Mouse (Mus musculus) CH12.LX (cell line): ENCODE measurements at regions not wholly inside any gene's neighbourhood (a gene's known extent, or its start where the extent isn't known, plus 50 kb on each side); places are given as distances from the start of the nearest gene placed in this dataset.

Experiments used
- DNase-seq: peaks from one replicate; pipeline ENCODE4 v3.0.0-alpha.2; 2013; ENCODE audit errors: extremely low read depth
- H3K27ac ChIP-seq: 2 replicates; pipeline ENCODE4 v1.5.1; 2012; ENCODE audit warnings: low read depth, mild to moderate bottlenecking, control low read depth, moderate library complexity; ENCODE audit not compliant: insufficient read depth
- H3K27me3 ChIP-seq: replicated peaks from 2 replicates; pipeline ENCODE3; 2012; ENCODE audit warnings: inconsistent platforms
- H3K36me3 ChIP-seq, 2 experiments: replicated peaks in 1 of 2; 2 replicates each; pipeline versions ENCODE3 to v1.6.1; 2012; ENCODE audit warnings: inconsistent platforms in 1 of 2, low read length in 1 of 2, mild to moderate bottlenecking in 1 of 2, mixed read lengths in 1 of 2, moderate library complexity in 1 of 2; ENCODE audit not compliant: control insufficient read depth in 1 of 2, insufficient read depth in 1 of 2
- H3K4me1 ChIP-seq, 2 experiments: 2 replicates each; pipeline ENCODE4 v1.6.1; 2012; ENCODE audit warnings: inconsistent platforms in 1 of 2, moderate library complexity in 1 of 2; ENCODE audit not compliant: insufficient read depth in 2 of 2, control insufficient read depth in 1 of 2
- H3K4me2 ChIP-seq: 2 replicates; pipeline ENCODE4 v1.6.1; 2012; ENCODE audit warnings: low read depth, mild to moderate bottlenecking, control low read depth; ENCODE audit not compliant: poor library complexity, insufficient read depth, severe bottlenecking
- H3K4me3 ChIP-seq, 3 experiments: fragments of 150-350 bp in 1 of 3; sonication (generic) in 1 of 3; replicated peaks in 1 of 3; 2 replicates each; pipeline versions ENCODE3 to v1.5.1; 2011 to 2012; ENCODE audit warnings: low read depth in 2 of 3, low read length in 2 of 3, mild to moderate bottlenecking in 2 of 3, moderate library complexity in 2 of 3, control low read depth in 1 of 3, improper control_type of control experiment in 1 of 3, inconsistent platforms in 1 of 3, mixed read lengths in 1 of 3; ENCODE audit not compliant: poor library complexity in 1 of 3
- H3K79me2 ChIP-seq: replicated peaks from 2 replicates; pipeline ENCODE4 v1.6.1; 2012; ENCODE audit warnings: mild to moderate bottlenecking, moderate library complexity; ENCODE audit not compliant: control insufficient read depth, poor library complexity, insufficient read depth, severe bottlenecking; ENCODE audit errors: extremely low read depth
- H3K9ac ChIP-seq: 2 replicates; pipeline ENCODE4 v1.6.1; 2012; ENCODE audit warnings: low read depth, mild to moderate bottlenecking, control low read depth, moderate library complexity; ENCODE audit not compliant: insufficient read depth
- H3K9me3 ChIP-seq: replicated peaks from 2 replicates; pipeline ENCODE3; 2012; ENCODE audit warnings: low read length, inconsistent platforms, mixed read lengths
- CHD1 ChIP-seq: IDR thresholded peaks from 2 replicates; pipeline ENCODE4 v1.6.1; 2012; ENCODE audit warnings: low read depth, low read length, improper control_type of control experiment, inconsistent platforms
- CTCF ChIP-seq, 2 experiments: IDR thresholded peaks in 1 of 2; conservative IDR thresholded peaks in 1 of 2; 2 replicates each; pipeline ENCODE4 v1.5.1; 2011 to 2012; ENCODE audit warnings: low read depth in 2 of 2, low read length in 2 of 2, improper control_type of control experiment in 1 of 2, inconsistent platforms in 1 of 2, mild to moderate bottlenecking in 1 of 2, moderate library complexity in 1 of 2
- E2F4 ChIP-seq: IDR thresholded peaks from 2 replicates; pipeline ENCODE4 v1.6.1; 2011; ENCODE audit warnings: low read depth, low read length, improper control_type of control experiment; ENCODE audit not compliant: insufficient replicate concordance
- EP300 ChIP-seq: IDR thresholded peaks from 2 replicates; pipeline ENCODE4 v1.6.1; 2011; ENCODE audit warnings: low read length, improper control_type of control experiment
- GABPA ChIP-seq: IDR thresholded peaks from 2 replicates; pipeline ENCODE4 v1.6.1; 2012; ENCODE audit warnings: low read depth, low read length, improper control_type of control experiment, inconsistent platforms; ENCODE audit not compliant: insufficient replicate concordance
- IRF4 ChIP-seq: IDR thresholded peaks from 2 replicates; pipeline ENCODE4 v1.6.1; 2014; ENCODE audit warnings: low read depth, mild to moderate bottlenecking, inconsistent platforms, low read length, improper control_type of control experiment
- KAT2A ChIP-seq: IDR thresholded peaks from 2 replicates; pipeline ENCODE4 v1.6.1; 2012; ENCODE audit warnings: low read length, improper control_type of control experiment, inconsistent platforms; ENCODE audit not compliant: insufficient replicate concordance
- MAFK ChIP-seq: IDR thresholded peaks from 2 replicates; pipeline ENCODE4 v1.6.1; 2011; ENCODE audit warnings: low read length, improper control_type of control experiment; ENCODE audit not compliant: insufficient replicate concordance
- MAX ChIP-seq: IDR thresholded peaks from 2 replicates; pipeline ENCODE4 v1.6.1; 2011; ENCODE audit warnings: low read length, improper control_type of control experiment
- NELFE ChIP-seq: IDR thresholded peaks from 2 replicates; pipeline ENCODE4 v1.6.1; 2011; ENCODE audit warnings: low read depth, low read length, improper control_type of control experiment
- POLR2AphosphoS2 ChIP-seq: IDR thresholded peaks from 2 replicates; pipeline ENCODE4 v1.6.1; 2011; ENCODE audit warnings: low read depth, low read length, improper control_type of control experiment
- RAD21 ChIP-seq: IDR thresholded peaks from 2 replicates; pipeline ENCODE4 v1.6.1; 2011; ENCODE audit warnings: low read depth, mild to moderate bottlenecking, low read length, improper control_type of control experiment, moderate library complexity
- RCOR1 ChIP-seq: conservative IDR thresholded peaks from 2 replicates; pipeline ENCODE4 v1.6.1; 2012; ENCODE audit warnings: low read depth, mild to moderate bottlenecking, inconsistent platforms, low read length, improper control_type of control experiment
- SMC3 ChIP-seq: IDR thresholded peaks from 2 replicates; pipeline ENCODE4 v1.6.1; 2011; ENCODE audit warnings: low read depth, low read length, improper control_type of control experiment
- TCF12 ChIP-seq: IDR thresholded peaks from 2 replicates; pipeline ENCODE4 v1.6.1; 2014; ENCODE audit warnings: low read depth, mild to moderate bottlenecking, inconsistent platforms, low read length, improper control_type of control experiment
- UBTF ChIP-seq: IDR thresholded peaks from 2 replicates; pipeline ENCODE4 v1.6.1; 2012; ENCODE audit warnings: low read depth, mild to moderate bottlenecking, inconsistent platforms, low read length, improper control_type of control experiment, moderate library complexity
- ZMIZ1 ChIP-seq: IDR thresholded peaks from 2 replicates; pipeline ENCODE4 v1.6.1; 2012; ENCODE audit warnings: low read depth, mild to moderate bottlenecking, inconsistent platforms, low read length, improper control_type of control experiment
- dilution Hi-C: fragments of 300-500 bp; cut with MboI; formaldehyde crosslinking; loops from 2 replicates; pipeline ENCODE4 v1.14.3; 2020; ENCODE audit warnings: low sequenced_read_pairs; ENCODE audit not compliant: extremely low pct_unique_long_range_greater_than_20kb, extremely low pct_ligation_motif_present
- in situ Hi-C: fragments of 300-500 bp; cut with MboI; formaldehyde crosslinking; loops from 3 replicates; pipeline ENCODE4 v1.14.3; 2019; ENCODE audit warnings: low sequenced_read_pairs, low pct_ligation_motif_present, low pct_unique_long_range_greater_than_20kb, mixed read lengths

GRCm38 (mm10) chr6:31934826-31935225, 115.2 kb upstream of the 1700012A03Rik start:
- Histone ChIP-seq H3K9me3 (no peaks in the 10 kb centered on the region), H3K36me3 (no peaks in the 10 kb centered on the region), H3K4me3 (no peak overlapping the region), H3K4me2 (no peak overlapping the region), H3K27me3 (peaks cover 76% of the 10 kb centered on the region), H3K9ac (no peak overlapping the region), H3K79me2 (no peaks in the 10 kb centered on the region), H3K4me1 (no peaks in the 10 kb centered on the region), H3K27ac (no peak overlapping the region)
- dilution Hi-C loops (no loop called here), in situ Hi-C loops (loop anchor here (25.0 kb wide), 1 partner anchor 377 kb away; no protein-coding TSS in a partner anchor)
- no peak for DNase-seq
- no peak for TF ChIP-seq CTCF (conservative IDR thresholded peaks at IDR 0.05 in 1 of 2, IDR thresholded peaks at IDR 0.05 in 1 of 2; ENCODE audit: low read depth in 2 of 2, low read length in 2 of 2)
- no peak for TF ChIP-seq ZMIZ1
- no peak for TF ChIP-seq E2F4

- no peak overlapping the region for H3K27ac ChIP-seq
- H3K4me3 ChIP-seq = no peak overlapping the region
- no peaks in the 10 kb centered on the region for H3K9me3 ChIP-seq
- H3K27me3 ChIP-seq = peaks cover 78% of the 10 kb centered on the region
- in situ Hi-C loops = loop anchor here (25.0 kb wide), 1 partner anchor 378 kb away; no protein-coding TSS in a partner anchor
- H3K36me3 ChIP-seq = no peaks in the 10 kb centered on the region
- dilution Hi-C loops = no loop called here
- TF ChIP-seq MAX (no peak), KAT2A (no peak), SMC3 (no peak)
- H3K4me2 ChIP-seq = no peak overlapping the region
- no peaks in the 10 kb centered on the region for H3K79me2 ChIP-seq
- no peak for DNase-seq
- H3K4me1 ChIP-seq = no peaks in the 10 kb centered on the region
- H3K9ac ChIP-seq = no peak overlapping the region
Observed at GRCm38 (mm10) chr6:31933956-31934355, 116.1 kb upstream of the 1700012A03Rik start.

GRCm38 (mm10) chr6:31933364-31933763, 116.7 kb upstream of the 1700012A03Rik start:
- H3K27ac ChIP-seq = no peak overlapping the region
- H3K9me3 ChIP-seq = no peaks in the 10 kb centered on the region
- dilution Hi-C loops = no loop called here
- no peak overlapping the region for H3K4me3 ChIP-seq
- TF ChIP-seq EP300 (no peak), ZMIZ1 (no peak), POLR2AphosphoS2 (no peak)
- in situ Hi-C loops = loop anchor here (25.0 kb wide), 1 partner anchor 379 kb away; no protein-coding TSS in a partner anchor
- H3K27me3 ChIP-seq = peaks cover 80% of the 10 kb centered on the region
- H3K9ac ChIP-seq = no peak overlapping the region
- H3K79me2 ChIP-seq = no peaks in the 10 kb centered on the region
- H3K4me2 ChIP-seq = no peak overlapping the region
- DNase-seq = no peak
- no peaks in the 10 kb centered on the region for H3K36me3 ChIP-seq
- no peaks in the 10 kb centered on the region for H3K4me1 ChIP-seq

GRCm38 (mm10) chr6:31931116-31931515, 118.9 kb upstream of the 1700012A03Rik start:
- H3K36me3 ChIP-seq = no peaks in the 10 kb centered on the region
- H3K9me3 ChIP-seq = no peaks in the 10 kb centered on the region
- H3K4me1 ChIP-seq = no peaks in the 10 kb centered on the region
- H3K4me3 ChIP-seq = no peak overlapping the region
- DNase-seq = no peak
- no peaks in the 10 kb centered on the region for H3K79me2 ChIP-seq
- dilution Hi-C loops = no loop called here
- H3K9ac ChIP-seq = no peak overlapping the region
- no peak for TF ChIP-seq GABPA
- TF ChIP-seq RCOR1 = no peak
- TF ChIP-seq TCF12 = no peak
- TF ChIP-seq MAFK = no peak
- no peak for TF ChIP-seq UBTF
- TF ChIP-seq EP300 = no peak
- TF ChIP-seq IRF4 = no peak
- TF ChIP-seq NELFE = no peak
- no peak for TF ChIP-seq RAD21
- TF ChIP-seq CHD1 = no peak
- TF ChIP-seq MAX = no peak
- in situ Hi-C loops = loop anchor here (25.0 kb wide), 1 partner anchor 381 kb away; no protein-coding TSS in a partner anchor
- no peak overlapping the region for H3K27ac ChIP-seq
- peaks cover 77% of the 10 kb centered on the region for H3K27me3 ChIP-seq
- no peak overlapping the region for H3K4me2 ChIP-seq
